ENCODE assay signal across 13 mouse cellular contexts in the genomic region with DNA sequence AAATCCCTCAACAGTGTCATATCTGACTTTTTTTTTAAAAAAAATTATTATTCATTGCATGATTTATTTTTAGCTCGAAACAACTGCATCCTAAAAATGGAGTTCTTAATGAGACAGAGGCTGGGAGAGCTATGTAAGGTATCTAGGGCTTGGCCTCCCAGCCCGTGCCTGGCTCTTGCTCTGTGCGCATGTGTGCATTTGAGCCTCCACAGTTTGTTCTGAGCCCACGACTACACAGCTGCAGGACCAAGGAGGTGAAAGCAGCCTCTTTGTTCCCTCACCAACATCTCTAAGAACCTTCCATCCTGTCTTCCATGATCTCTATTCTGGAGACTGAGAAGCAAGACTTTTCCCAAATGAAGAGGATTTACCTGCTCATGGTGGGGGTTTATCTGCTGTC. TPM values are rescaled to one million over a fixed set of nuclear protein-coding genes. Genes with fewer than 3 reads are reported as not detected.
DNase-seq lines count a peak whose midpoint lies in the region; ATAC-seq and TF ChIP-seq lines count a peak whose summit lies in the region.
"Had no signal": no experiment of that assay in that cellular context is flagged by ENCODE, and none has a peak within 500 bp of the region (broad histone marks: within the 10 kb centered on the region; RNA-seq: fewer than 3 reads in every experiment).

A gene (plus strand): TSS at position 133 of the 400 bp plus-strand sequence.

- 0 out of 2 replicates have a peak within 1 kb of the TSS, but pooled peaks have one; percentile 17 for H3K4me3 ChIP-seq in E14TG2a.4 (replicated peaks; ENCODE audit: low read length)
- H3K4me3 ChIP-seq in hindbrain, embryonic 11.5 days (ENCODE audit: low read depth, low read length) = no peak within 1 kb of the TSS
- H3K4me3 ChIP-seq: hindbrain, embryonic 13.5 days had no signal

- DNase-seq in adrenal gland, postnatal 4 days (ENCODE audit: low spot score in 2 of 2) = no peak
- DNase-seq in adrenal gland, postnatal 14 days = no peak
- peak; percentile 42 to 58 for DNase-seq in heart, adult 18-20 months
- DNase-seq in heart, postnatal 10 days = peak; percentile 67 to 73
- DNase-seq in right cerebral cortex, adult 2 months (ENCODE audit: low spot score in 2 of 2) = no peak
- no peak for DNase-seq in hindbrain, embryonic 11.5 days (ENCODE audit: low spot score)
- DNase-seq: cerebellum, adult 11-12 months; kidney, adult 8-10 months; lung, postnatal 14 days had no signal

- peaks cover 19% of the 10 kb centered on the region for H3K9me3 ChIP-seq in E14TG2a.4 (ENCODE audit: low read length)
- H3K9me3 ChIP-seq in hindbrain, embryonic 11.5 days (ENCODE audit: control insufficient read depth, low read length) = no peaks in the 10 kb centered on the region
- H3K9me3 ChIP-seq: hindbrain, embryonic 13.5 days had no signal

- ATAC-seq in hindbrain, embryonic 11.5 days (ENCODE audit: low FRiP score) = no peak
- no peak for ATAC-seq in granulocyte monocyte progenitor cell, adult 5-6 weeks (replicated peaks; ENCODE audit: poor library complexity, severe bottlenecking)

- H3K9ac ChIP-seq in hindbrain, embryonic 11.5 days (ENCODE audit: low read depth, low read length) = no peak within 1 kb of the TSS
- H3K9ac ChIP-seq: hindbrain, embryonic 13.5 days had no signal

- H3K27me3 ChIP-seq in E14TG2a.4 (ENCODE audit: insufficient read depth, low read length) = peaks cover 12% of the 10 kb centered on the region; the same call in 1 of the 2 replicates
- 0 out of 2 replicates have a peak, but pooled peaks cover 3% of the 10 kb centered on the region for H3K27me3 ChIP-seq in hindbrain, embryonic 11.5 days (ENCODE audit: control insufficient read depth, insufficient read depth, low read length)

- TF ChIP-seq CTCF in E14TG2a.4 (conservative IDR thresholded peaks at IDR 0.05; ENCODE audit: low read length) = no peak

- no peaks in the 10 kb centered on the region for H3K36me3 ChIP-seq in E14TG2a.4 (ENCODE audit: insufficient read depth, low read length)
- H3K36me3 ChIP-seq in hindbrain, embryonic 11.5 days (ENCODE audit: control insufficient read depth, insufficient read depth, low read length) = no peaks in the 10 kb centered on the region
- H3K36me3 ChIP-seq: hindbrain, embryonic 13.5 days had no signal

- 85% methylated on average over 4 of the region's 4 CpGs for WGBS in hindbrain, embryonic 11.5 days

- H3K27ac ChIP-seq in hindbrain, embryonic 11.5 days (ENCODE audit: low read depth, low read length) = no peak within 1 kb of the TSS
- H3K27ac ChIP-seq: hindbrain, embryonic 13.5 days had no signal

- intact Hi-C loops in heart, postnatal 10 days (cut with DNase I) = loop anchor here (10.0 kb wide), 1 partner anchor 609 kb away; no protein-coding TSS in a partner anchor

- H3K4me2 ChIP-seq in hindbrain, embryonic 11.5 days (replicated peaks; ENCODE audit: low read depth, low read length) = no peak within 1 kb of the TSS
- H3K4me2 ChIP-seq: hindbrain, embryonic 13.5 days had no signal

- H3K4me1 ChIP-seq in E14TG2a.4 (replicated peaks; ENCODE audit: low read depth, low read length) = peaks cover 79% of the 10 kb centered on the region
- H3K4me1 ChIP-seq in hindbrain, embryonic 11.5 days (replicated peaks; ENCODE audit: control insufficient read depth, insufficient read depth, low read length) = no peaks in the 10 kb centered on the region

RNA-seq across cellular contexts. Expression of the gene that starts here (rescaled TPM):
- 10 to 100 TPM; 10.1 to 22.1 TPM for total RNA-seq in adrenal gland, postnatal 4 days (2021)
- total RNA-seq in adrenal gland, postnatal 14 days (2021) = 1.7 and 2.0 TPM in 2 replicates
- 100 to 1,000 TPM; 895 to 982 TPM for total RNA-seq in heart, adult 18-20 months (2021)
- 1,000 to 10,000 TPM; 1,032 to 1,091 TPM for total RNA-seq in heart, postnatal 10 days (2021)
- 0.76 and 2.1 TPM in 2 replicates for polyA plus RNA-seq in hindbrain, embryonic 11.5 days (2014; fragmentation: Nextera tagmentation; extraction: Ambion mirVana)
- not detected in 2 replicates for total RNA-seq in granulocyte monocyte progenitor cell, adult 5-6 weeks (2014; fragmentation: Nextera tagmentation)
- total RNA-seq in granulocyte monocyte progenitor cell, adult 5-6 weeks (2017) = not detected in 2 replicates
- polyA plus RNA-seq: forebrain, embryonic 11.5 days had no signal

Comparison
In these comparisons a context has a peak if more than half of its experiments do, and no peak if none do; other contexts are left out.
1. RNA of the gene that starts here (total RNA-seq): 1,032 to 1,091 TPM in heart, postnatal 10 days and 895 to 982 TPM in heart, adult 18-20 months; 10.1 to 22.1 TPM in adrenal gland, postnatal 4 days, 1.7 to 2.0 TPM in adrenal gland, postnatal 14 days and not detected in granulocyte monocyte progenitor cell, adult 5-6 weeks; every median in the first group is over 10 times any median in the second.
2. DNase-seq: peak in heart, adult 18-20 months (2 of 2) and heart, postnatal 10 days (2 of 2); none in adrenal gland, postnatal 4 days (0 of 2), adrenal gland, postnatal 14 days (single experiment), right cerebral cortex, adult 2 months (0 of 2) and hindbrain, embryonic 11.5 days (single experiment).